Mouse (Mus musculus) liver, embryonic 11.5 days (tissue): ENCODE results near the gene Snf8. TPM values are rescaled to one million over a fixed set of nuclear protein-coding genes. Genes with fewer than 3 reads are reported as not detected.
A peak's percentile ranks its signal among the peaks of the same experiment; 100 is the strongest.

Experiments
- ATAC-seq: fragments of 200-750 bp; cut with Nextera tagmentation; replicated peaks from 2 replicates; pipeline ENCODE4 v1.8.0; 2017; ENCODE audit warnings: moderate number of reproducible peaks, mild to moderate bottlenecking, moderate TSS enrichment, moderate library complexity; ENCODE audit not compliant: low FRiP score
- DNase-seq: peaks from one replicate; pipeline ENCODE4 v3.0.0-alpha.2; 2017; ENCODE audit warnings: low spot score
- H3K27ac ChIP-seq: fragments of 300-500 bp; sonication (generic); 2 replicates; pipeline ENCODE4 v1.5.1; 2014; ENCODE audit warnings: mild to moderate bottlenecking, low read depth, low read length, control low read depth
- H3K27me3 ChIP-seq: fragments of 300-500 bp; sonication (generic); replicated peaks from 2 replicates; pipeline ENCODE4 v1.6.1; 2014; ENCODE audit warnings: low read length, mixed read lengths; ENCODE audit not compliant: control insufficient read depth, insufficient read depth
- H3K36me3 ChIP-seq: fragments of 300-500 bp; sonication (generic); 2 replicates; pipeline ENCODE4 v1.6.1; 2014; ENCODE audit warnings: mild to moderate bottlenecking, low read length, moderate library complexity, mixed read lengths; ENCODE audit not compliant: control insufficient read depth, insufficient read depth
- H3K4me1 ChIP-seq: fragments of 300-500 bp; sonication (generic); replicated peaks from 2 replicates; pipeline ENCODE4 v1.6.1; 2014; ENCODE audit warnings: low read length, mixed read lengths; ENCODE audit not compliant: control insufficient read depth, insufficient read depth
- H3K4me2 ChIP-seq: fragments of 300-500 bp; sonication (generic); 2 replicates; pipeline ENCODE4 v1.6.1; 2014; ENCODE audit warnings: mild to moderate bottlenecking, control low read depth, moderate library complexity
- H3K4me3 ChIP-seq: fragments of 300-500 bp; sonication (generic); 2 replicates; pipeline ENCODE4 v1.5.1; 2014; ENCODE audit warnings: low read depth, low read length, control low read depth
- H3K9ac ChIP-seq: fragments of 300-500 bp; sonication (generic); 2 replicates; pipeline ENCODE4 v1.6.1; 2014; ENCODE audit warnings: low read depth, low read length, control low read depth
- H3K9me3 ChIP-seq: fragments of 300-500 bp; sonication (generic); 2 replicates; pipeline ENCODE4 v1.6.1; 2016; ENCODE audit warnings: low read length, inconsistent platforms, mixed read lengths; ENCODE audit not compliant: control insufficient read depth
- WGBS: fragments of 180-500 bp; shearing (Covaris S2); extraction: QIAGEN DNeasy Blood & Tissue Kit; methylation state at CpG from one replicate; pipeline ENCODE4 v1.1.7; 2014; 5-methylcytosine and 5-hydroxymethylcytosine counted together
- polyA plus RNA-seq: library from polyadenylated mRNA; unstranded; fragments of >200 nt; fragmentation: Nextera tagmentation; extraction: Ambion mirVana; gene quantifications from 2 replicates; pipeline ENCODE4 v1.2.1, GENCODE M21; 2014

The Snf8 gene
- polyA plus RNA-seq, 1 experiment from 2014 or later = 48.8 TPM

GRCm38 (mm10) chr11:96035133-96035532, 448 bp downstream of the Snf8 start:
- ATAC-seq = peak; percentile 27; the same call in 1 of the 2 replicates
- H3K4me3 ChIP-seq = peak overlapping the region; percentile 87
- no peaks in the 10 kb centered on the region for H3K27me3 ChIP-seq
- no peak overlapping the region; the same call in 1 of the 2 replicates for H3K27ac ChIP-seq
- peak overlapping the region; percentile 80 for H3K9ac ChIP-seq
- no peak for DNase-seq
- WGBS = 6% methylated on average over 6 of the region's 6 CpGs
- peaks cover 11% of the 10 kb centered on the region for H3K4me1 ChIP-seq
- H3K9me3 ChIP-seq = no peaks in the 10 kb centered on the region
- peak overlapping the region; percentile 81 for H3K4me2 ChIP-seq
- peaks cover 8% of the 10 kb centered on the region; the same call in 1 of the 2 replicates for H3K36me3 ChIP-seq

- Histone ChIP-seq H3K27ac (no peak overlapping the region), H3K4me3 (no peak overlapping the region), H3K36me3 (peaks cover 10% of the 10 kb centered on the region; the same call in 1 of the 2 replicates), H3K4me1 (peaks cover 11% of the 10 kb centered on the region), H3K9ac (no peak overlapping the region), H3K9me3 (no peaks in the 10 kb centered on the region), H3K27me3 (no peaks in the 10 kb centered on the region), H3K4me2 (no peak overlapping the region)
- DNase-seq (no peak), ATAC-seq (no peak)
- WGBS = 82% methylated on average over 5 of the region's 5 CpGs
Observed at GRCm38 (mm10) chr11:96037499-96037898, 2.8 kb downstream of the Snf8 start.

- ATAC-seq (no peak), DNase-seq (no peak)
- peaks cover 10% of the 10 kb centered on the region; the same call in 1 of the 2 replicates for H3K36me3 ChIP-seq
- no peaks in the 10 kb centered on the region for H3K27me3 ChIP-seq
- no peak overlapping the region for H3K4me3 ChIP-seq
- H3K9ac ChIP-seq = no peak overlapping the region
- no peaks in the 10 kb centered on the region for H3K9me3 ChIP-seq
- no peak overlapping the region for H3K27ac ChIP-seq
- H3K4me2 ChIP-seq = no peak overlapping the region
- H3K4me1 ChIP-seq = peaks cover 11% of the 10 kb centered on the region
- WGBS = 42% methylated on average over 1 of the region's 1 CpGs
Observed at GRCm38 (mm10) chr11:96038560-96038959, 3.9 kb downstream of the Snf8 start.

DNA sequence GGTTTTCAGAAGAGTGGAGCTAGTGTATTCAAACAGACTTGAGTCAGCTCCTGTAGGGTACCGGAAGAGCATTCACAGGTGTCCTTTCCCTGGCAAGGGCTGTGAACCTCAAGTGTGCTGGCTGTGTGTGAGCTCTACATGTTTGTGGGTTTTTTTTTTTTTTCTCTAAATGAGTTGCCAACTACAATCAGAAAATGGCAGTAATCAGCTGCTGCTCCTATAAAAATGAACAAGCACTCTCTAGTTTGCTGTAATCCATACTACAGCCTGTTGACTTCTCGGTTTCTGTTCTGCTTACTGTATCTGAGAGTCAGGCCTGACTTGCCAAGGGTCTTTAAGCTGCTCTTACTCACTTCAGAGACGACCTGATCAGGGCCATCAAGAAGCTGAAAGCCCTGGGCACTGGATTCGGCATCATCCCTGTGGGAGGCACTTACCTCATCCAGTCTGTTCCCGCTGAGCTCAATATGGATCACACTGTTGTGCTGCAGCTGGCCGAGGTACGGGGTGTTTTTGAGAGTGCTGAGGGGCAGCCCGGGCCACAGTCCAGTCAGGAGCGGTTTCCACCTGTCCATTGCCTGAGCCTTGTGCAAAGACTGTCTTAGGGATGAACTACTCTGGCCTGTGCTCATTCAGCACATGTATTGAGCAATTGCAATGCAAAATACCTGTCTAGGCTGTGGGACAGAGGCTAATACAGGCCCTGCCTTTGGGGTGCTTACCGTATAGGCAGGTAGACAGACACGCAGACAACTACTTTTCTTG, 10.3 kb downstream of the Snf8 start:
- H3K27me3 ChIP-seq = no peaks in the 10 kb centered on the region
- 88% methylated on average over 11 of the region's 11 CpGs for WGBS
- DNase-seq (no peak), ATAC-seq (no peak)
- no peaks in the 10 kb centered on the region for H3K9me3 ChIP-seq
- no peak overlapping the region for H3K9ac ChIP-seq
- H3K36me3 ChIP-seq = peaks cover 22% of the 10 kb centered on the region
- no peak overlapping the region for H3K4me2 ChIP-seq
- H3K27ac ChIP-seq = no peak overlapping the region
- H3K4me3 ChIP-seq = no peak overlapping the region
- no peaks in the 10 kb centered on the region for H3K4me1 ChIP-seq

GRCm38 (mm10) chr11:96046028-96046427, 11.3 kb downstream of the Snf8 start:
- no peak overlapping the region for H3K27ac ChIP-seq
- H3K27me3 ChIP-seq = no peaks in the 10 kb centered on the region
- WGBS = 80% methylated on average over 8 of the region's 8 CpGs
- no peak overlapping the region for H3K4me3 ChIP-seq
- no peaks in the 10 kb centered on the region for H3K9me3 ChIP-seq
- no peak overlapping the region for H3K4me2 ChIP-seq
- ATAC-seq (no peak), DNase-seq (no peak)
- no peaks in the 10 kb centered on the region for H3K4me1 ChIP-seq
- no peak overlapping the region for H3K9ac ChIP-seq
- H3K36me3 ChIP-seq = peaks cover 28% of the 10 kb centered on the region

GRCm38 (mm10) chr11:96046793-96047192, 12.1 kb downstream of the Snf8 start:
- H3K27ac ChIP-seq = 0 out of 2 replicates have a peak overlapping the region, but pooled peaks have one; percentile 3

GRCm38 (mm10) chr11:96047469-96048373, 13.0 kb downstream of the Snf8 start:
- peaks cover 32% of the 10 kb centered on the region for H3K36me3 ChIP-seq
- WGBS = 88% methylated on average over 4 of the region's 4 CpGs

More at GRCm38 (mm10) chr11:96046793-96047192, 12.1 kb downstream of the Snf8 start:
- Histone ChIP-seq H3K4me1 (no peaks in the 10 kb centered on the region), H3K9ac (no peak overlapping the region), H3K9me3 (no peaks in the 10 kb centered on the region), H3K27me3 (no peaks in the 10 kb centered on the region), H3K36me3 (peaks cover 29% of the 10 kb centered on the region), H3K4me2 (no peak overlapping the region), H3K4me3 (no peak overlapping the region)
- 80% methylated on average over 2 of the region's 2 CpGs for WGBS
- ATAC-seq = no peak
- DNase-seq = no peak

GRCm38 (mm10) chr11:96049939-96050338, 15.3 kb downstream of the Snf8 start:
- DNase-seq (no peak), ATAC-seq (no peak)
- no peaks in the 10 kb centered on the region for H3K4me1 ChIP-seq
- no peak overlapping the region for H3K4me3 ChIP-seq
- H3K36me3 ChIP-seq = peaks cover 39% of the 10 kb centered on the region
- H3K4me2 ChIP-seq = no peak overlapping the region
- WGBS = 78% methylated on average over 4 of the region's 4 CpGs
- H3K9ac ChIP-seq = no peak overlapping the region
- H3K27ac ChIP-seq = no peak overlapping the region
- H3K27me3 ChIP-seq = no peaks in the 10 kb centered on the region
- H3K9me3 ChIP-seq = no peaks in the 10 kb centered on the region

More at GRCm38 (mm10) chr11:96047469-96048373, 13.0 kb downstream of the Snf8 start:
- H3K9me3 ChIP-seq = no peaks in the 10 kb centered on the region
- ATAC-seq (no peak), DNase-seq (no peak)
- H3K27me3 ChIP-seq = no peaks in the 10 kb centered on the region
- no peak overlapping the region for H3K4me2 ChIP-seq
- no peak overlapping the region for H3K4me3 ChIP-seq
- no peak overlapping the region for H3K9ac ChIP-seq
- H3K4me1 ChIP-seq = no peaks in the 10 kb centered on the region
- no peak overlapping the region for H3K27ac ChIP-seq
